Mouse (Mus musculus) testis, adult 2 months (tissue): ENCODE results near the gene Kcnd2. TPM values are rescaled to one million over a fixed set of nuclear protein-coding genes. Genes with fewer than 3 reads are reported as not detected.

Source experiments
- H3K27ac ChIP-seq: fragments of 200-500 bp; 2 replicates; pipeline ENCODE4 v1.5.1; 2012; ENCODE audit warnings: low read depth, low read length; ENCODE audit not compliant: control insufficient read depth, insufficient read depth
- H3K27me3 ChIP-seq: fragments of 200-500 bp; 2 replicates; pipeline ENCODE4 v1.6.1; 2012; ENCODE audit warnings: mild to moderate bottlenecking, low read length, moderate library complexity; ENCODE audit not compliant: control insufficient read depth, insufficient read depth
- H3K36me3 ChIP-seq: fragments of 200-500 bp; 2 replicates; pipeline ENCODE4 v1.6.1; 2012; ENCODE audit warnings: mild to moderate bottlenecking, low read length; ENCODE audit not compliant: control insufficient read depth, insufficient read depth
- H3K4me1 ChIP-seq: fragments of 200-500 bp; 2 replicates; pipeline ENCODE4 v1.6.1; 2012; ENCODE audit warnings: low read length; ENCODE audit not compliant: control insufficient read depth, insufficient read depth
- H3K4me3 ChIP-seq: fragments of 200-500 bp; 2 replicates; pipeline ENCODE4 v1.5.1; 2012; ENCODE audit warnings: low read depth, mild to moderate bottlenecking, low read length, moderate library complexity, mixed read lengths; ENCODE audit not compliant: control insufficient read depth
- CTCF ChIP-seq: fragments of 200-500 bp; IDR thresholded peaks from 2 replicates; pipeline ENCODE4 v1.5.1; 2012; ENCODE audit warnings: low read depth, mild to moderate bottlenecking, inconsistent platforms, low read length, moderate library complexity; ENCODE audit not compliant: control insufficient read depth, insufficient read depth, insufficient replicate concordance
- POLR2A ChIP-seq: fragments of 200-500 bp; IDR thresholded peaks from 2 replicates; pipeline ENCODE4 v1.6.1; 2012; ENCODE audit warnings: low read depth, mild to moderate bottlenecking, inconsistent platforms, low read length, moderate library complexity; ENCODE audit not compliant: control insufficient read depth
- polyA plus RNA-seq: library from polyadenylated mRNA; depleted of rRNA; stranded (reverse); fragments of >200 nt; gene quantifications from 2 replicates; pipeline ENCODE4 v1.2.3, GENCODE M21; 2012; rRNA removed

The Kcnd2 gene
- polyA plus RNA-seq = 0.10 and 0.16 TPM in 2 replicates

GRCm38 (mm10) chr6:21215491-21216191 lies at the start of gene Kcnd2:
Kcnd2 (plus strand) TSS chr6:21215503.
- Histone ChIP-seq H3K4me1 (peaks cover 12% of the 10 kb centered on the region), H3K27ac (no peak within 1 kb of the TSS)
- TF ChIP-seq POLR2A = no peak
- TF ChIP-seq CTCF = no peak

DNA sequence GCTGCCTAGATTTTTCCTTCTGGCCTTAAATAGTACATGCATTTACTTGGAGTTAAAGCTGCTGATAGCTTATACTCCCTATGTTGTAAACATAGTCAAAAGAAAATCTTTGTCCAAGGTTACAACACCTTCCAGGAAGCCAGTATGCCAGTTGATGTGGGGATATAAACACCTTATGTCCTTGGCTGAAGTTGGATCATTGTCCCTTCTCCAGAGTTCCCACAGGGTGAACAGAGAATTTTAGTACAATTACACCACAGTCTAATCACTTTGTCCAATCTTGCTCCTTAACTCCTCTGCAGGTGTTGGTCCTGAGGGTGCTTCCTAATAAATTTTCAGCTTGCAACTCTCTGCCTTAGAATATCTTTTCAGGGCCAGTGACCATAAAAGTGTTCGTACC lies 48.7 kb upstream of the Kcnd2 start:
- H3K4me1 ChIP-seq = no peaks in the 10 kb centered on the region

More at GRCm38 (mm10) chr6:21215491-21216191, at the start of gene Kcnd2:
- H3K36me3 ChIP-seq = no peaks in the 10 kb centered on the region
- peaks cover 4% of the 10 kb centered on the region; the same call in 1 of the 2 replicates for H3K27me3 ChIP-seq
- H3K4me3 ChIP-seq = peak within 1 kb of the TSS; percentile 65

GRCm38 (mm10) chr6:21195341-21195740 lies 20.0 kb upstream of the Kcnd2 start:
- Histone ChIP-seq H3K27me3 (no peaks in the 10 kb centered on the region), H3K36me3 (no peaks in the 10 kb centered on the region), H3K27ac (no peak overlapping the region), H3K4me3 (no peak overlapping the region), H3K4me1 (no peaks in the 10 kb centered on the region)
- TF ChIP-seq CTCF (no peak), POLR2A (no peak)

More for the DNA sequence above, 48.7 kb upstream of the Kcnd2 start:
- Histone ChIP-seq H3K27ac (no peak overlapping the region), H3K27me3 (no peaks in the 10 kb centered on the region), H3K4me3 (no peak overlapping the region), H3K36me3 (no peaks in the 10 kb centered on the region)
- no peak for TF ChIP-seq POLR2A
- no peak for TF ChIP-seq CTCF

DNA sequence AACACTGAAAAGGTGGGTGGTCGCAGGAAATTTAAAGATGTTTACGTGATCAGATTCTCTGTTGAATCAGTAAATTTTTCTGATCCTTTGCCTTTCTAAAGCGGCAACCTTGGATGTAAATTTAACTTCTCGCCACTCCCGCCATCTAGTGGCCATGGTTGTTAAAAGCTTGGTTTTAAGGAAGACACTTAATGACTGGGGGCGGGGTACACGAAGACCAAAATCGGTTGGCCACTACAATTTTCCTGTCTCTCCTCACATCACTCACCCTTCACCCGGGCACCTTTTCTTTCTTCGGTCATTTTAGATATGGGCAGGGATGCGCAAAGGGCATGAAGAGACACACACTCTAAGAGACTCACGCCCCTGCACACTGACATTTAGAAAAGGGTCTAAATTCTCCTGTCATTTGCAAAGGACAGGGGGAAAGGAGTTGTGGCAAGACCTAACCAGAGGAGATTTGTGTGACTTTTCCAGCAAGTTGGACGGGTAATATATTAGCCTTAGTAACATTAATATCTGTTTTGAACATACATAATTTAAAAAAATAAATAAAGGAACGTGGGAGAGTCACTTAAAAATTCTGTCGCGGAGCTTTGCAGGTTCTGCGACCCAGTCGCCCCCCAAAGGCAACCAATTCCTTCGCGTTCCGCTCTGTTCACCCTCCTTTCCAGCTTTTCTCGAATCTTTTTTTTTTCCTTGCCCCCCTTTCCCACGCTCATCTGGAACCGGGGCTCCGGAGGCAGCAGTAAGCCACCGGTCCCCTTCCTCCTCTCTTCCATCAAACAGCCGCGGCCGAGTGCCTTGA lies 1.2 kb upstream of the Kcnd2 start:
- H3K36me3 ChIP-seq = no peaks in the 10 kb centered on the region
- H3K4me1 ChIP-seq = peaks cover 12% of the 10 kb centered on the region
- no peak overlapping the region for H3K27ac ChIP-seq
- no peak for TF ChIP-seq CTCF
- no peak for TF ChIP-seq POLR2A
- H3K4me3 ChIP-seq = peak overlapping the region; percentile 65
- peaks cover 4% of the 10 kb centered on the region; the same call in 1 of the 2 replicates for H3K27me3 ChIP-seq

DNA sequence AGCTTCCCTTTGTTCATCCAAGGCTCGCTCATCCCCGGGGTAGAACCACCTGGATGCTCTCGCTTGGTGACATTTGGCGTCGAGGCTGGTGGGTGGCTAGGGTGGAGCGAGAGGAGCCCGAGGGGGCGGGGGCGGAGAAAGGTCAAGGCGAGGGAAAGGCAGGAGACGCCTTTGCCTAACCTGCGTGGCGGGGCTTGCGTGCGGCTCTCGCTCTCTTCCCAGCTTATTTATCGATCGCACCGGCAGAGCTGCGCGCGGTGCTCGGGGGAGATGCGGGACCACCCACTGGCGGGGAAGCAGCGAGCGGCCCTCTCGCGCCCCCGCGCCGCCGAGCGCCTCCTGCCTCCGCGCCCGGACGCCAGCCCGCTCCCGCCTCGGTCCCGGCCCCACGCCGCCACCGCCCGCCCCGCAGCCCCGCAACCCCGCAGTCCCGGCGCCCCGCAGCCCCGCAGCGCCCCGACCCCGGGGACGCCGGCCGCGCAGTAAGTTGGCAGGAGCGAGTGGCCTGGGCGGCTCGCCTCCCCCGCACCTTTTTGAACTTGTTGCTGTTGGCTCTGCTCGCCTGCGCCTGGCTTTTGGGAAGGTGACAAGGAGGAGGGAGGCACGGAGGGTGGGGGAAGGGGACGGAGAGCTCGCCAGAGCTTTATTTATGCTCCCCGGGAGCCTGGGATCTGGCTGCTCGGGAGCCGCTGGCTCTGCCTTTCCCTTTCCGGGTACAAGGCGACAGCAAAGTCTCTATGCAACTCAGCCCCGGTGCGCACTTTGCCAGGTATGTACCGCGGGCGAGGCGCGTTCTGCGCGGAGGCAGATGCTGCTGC lies 421 bp upstream of the Kcnd2 start:
- no peaks in the 10 kb centered on the region for H3K36me3 ChIP-seq
- H3K27me3 ChIP-seq = peaks cover 4% of the 10 kb centered on the region; the same call in 1 of the 2 replicates
- TF ChIP-seq POLR2A (no peak), CTCF (no peak)
- H3K4me1 ChIP-seq = peaks cover 12% of the 10 kb centered on the region
- H3K27ac ChIP-seq = no peak overlapping the region
- H3K4me3 ChIP-seq = peak overlapping the region; percentile 65

GRCm38 (mm10) chr6:21216206-21217020 lies 1.1 kb downstream of the Kcnd2 start:
- H3K36me3 ChIP-seq = no peaks in the 10 kb centered on the region
- peaks cover 12% of the 10 kb centered on the region for H3K4me1 ChIP-seq
- no peak overlapping the region for H3K4me3 ChIP-seq
- TF ChIP-seq POLR2A = no peak
- no peak for TF ChIP-seq CTCF
- H3K27me3 ChIP-seq = peaks cover 4% of the 10 kb centered on the region; the same call in 1 of the 2 replicates
- H3K27ac ChIP-seq = no peak overlapping the region
